Mouse (Mus musculus): ENCODE data around the gene Noc3l. TPM values are rescaled to one million over a fixed set of nuclear protein-coding genes. Genes with fewer than 3 reads are reported as not detected.
A peak's percentile ranks its signal among the peaks of the same experiment; 100 is the strongest.

Gene Noc3l
- polyA plus RNA-seq (2012; ENCODE audit: insufficient read depth, insufficient read length, missing spikeins), result 5.2 and 5.3 TPM in 2 replicates

GRCm38 (mm10) chr19:38818766-38819426, at the start of gene Noc3l:
Gene Noc3l, minus strand, starts transcription at chr19:38819237.
- H3K27ac ChIP-seq (replicated peaks; ENCODE audit: low read depth, low read length), result peak within 1 kb of the TSS; percentile 76
- peak within 1 kb of the TSS; percentile 86 for H3K4me3 ChIP-seq (ENCODE audit: insufficient read depth, low read depth, low read length)
- H3K4me1 ChIP-seq (ENCODE audit: control insufficient read depth, insufficient read depth, insufficient read length, low read length), result peaks cover 2% of the 10 kb centered on the region; the same call in 1 of the 2 replicates

GRCm38 (mm10) chr19:38862523-38862922, 43.5 kb upstream of the Noc3l start:
- H3K27ac ChIP-seq (replicated peaks; ENCODE audit: low read depth, low read length), result no peak overlapping the region
- 0 out of 2 replicates have a peak, but pooled peaks cover 2% of the 10 kb centered on the region for H3K4me1 ChIP-seq (ENCODE audit: control insufficient read depth, insufficient read depth, insufficient read length, low read length)
- no peak overlapping the region for H3K4me3 ChIP-seq (ENCODE audit: insufficient read depth, low read depth, low read length)

- Histone ChIP-seq H3K4me3 (ENCODE audit: insufficient read depth, low read depth, low read length) (no peak overlapping the region), H3K4me1 (ENCODE audit: control insufficient read depth, insufficient read depth, insufficient read length, low read length) (peaks cover 2% of the 10 kb centered on the region; the same call in 1 of the 2 replicates), H3K27ac (replicated peaks; ENCODE audit: low read depth, low read length) (no peak overlapping the region)
These were observed 39.2 kb upstream of the Noc3l start for GRCm38 (mm10) chr19:38858224-38858623.

- no peaks in the 10 kb centered on the region for H3K4me1 ChIP-seq (ENCODE audit: control insufficient read depth, insufficient read depth, insufficient read length, low read length)
- no peak overlapping the region for H3K27ac ChIP-seq (replicated peaks; ENCODE audit: low read depth, low read length)
- no peak overlapping the region for H3K4me3 ChIP-seq (ENCODE audit: insufficient read depth, low read depth, low read length)
These were observed 27.3 kb upstream of the Noc3l start for GRCm38 (mm10) chr19:38846373-38846772.

- H3K4me1 ChIP-seq (ENCODE audit: control insufficient read depth, insufficient read depth, insufficient read length, low read length), result no peaks in the 10 kb centered on the region
- no peak overlapping the region for H3K27ac ChIP-seq (replicated peaks; ENCODE audit: low read depth, low read length)
- no peak overlapping the region for H3K4me3 ChIP-seq (ENCODE audit: insufficient read depth, low read depth, low read length)
These were observed 25.8 kb upstream of the Noc3l start for GRCm38 (mm10) chr19:38844817-38845216.

- H3K4me1 ChIP-seq (ENCODE audit: control insufficient read depth, insufficient read depth, insufficient read length, low read length), result no peaks in the 10 kb centered on the region; the same call in 1 of the 2 replicates
- H3K4me3 ChIP-seq (ENCODE audit: insufficient read depth, low read depth, low read length), result peak overlapping the region; percentile 84
- H3K27ac ChIP-seq (replicated peaks; ENCODE audit: low read depth, low read length), result peak overlapping the region; percentile 16; the same call in 1 of the 2 replicates
These were observed 18.2 kb upstream of the Noc3l start for GRCm38 (mm10) chr19:38837171-38837641.

- peak within 1 kb of the TSS; percentile 57 for H3K27ac ChIP-seq (replicated peaks; ENCODE audit: low read depth, low read length)
- peak within 1 kb of the TSS; percentile 84 for H3K4me3 ChIP-seq (ENCODE audit: insufficient read depth, low read depth, low read length)
- no peaks in the 10 kb centered on the region; the same call in 1 of the 2 replicates for H3K4me1 ChIP-seq (ENCODE audit: control insufficient read depth, insufficient read depth, insufficient read length, low read length)
These were observed 17.6 kb upstream of the Noc3l start, which contains the start of gene Tbc1d12 for GRCm38 (mm10) chr19:38836438-38837170. Gene Tbc1d12, plus strand, starts transcription at chr19:38836579.

- Histone ChIP-seq H3K27ac (replicated peaks; ENCODE audit: low read depth, low read length) (peak overlapping the region; percentile 57), H3K4me1 (ENCODE audit: control insufficient read depth, insufficient read depth, insufficient read length, low read length) (no peaks in the 10 kb centered on the region; the same call in 1 of the 2 replicates), H3K4me3 (ENCODE audit: insufficient read depth, low read depth, low read length) (peak overlapping the region; percentile 84)
These were observed 17.0 kb upstream of the Noc3l start for GRCm38 (mm10) chr19:38836084-38836437.

GRCm38 (mm10) chr19:38833224-38833623, 14.2 kb upstream of the Noc3l start:
- Histone ChIP-seq H3K4me3 (ENCODE audit: insufficient read depth, low read depth, low read length) (no peak overlapping the region), H3K4me1 (ENCODE audit: control insufficient read depth, insufficient read depth, insufficient read length, low read length) (no peaks in the 10 kb centered on the region), H3K27ac (replicated peaks; ENCODE audit: low read depth, low read length) (no peak overlapping the region)

GRCm38 (mm10) chr19:38820186-38820804, 1.3 kb upstream of the Noc3l start:
- Histone ChIP-seq H3K4me1 (ENCODE audit: control insufficient read depth, insufficient read depth, insufficient read length, low read length) (peaks cover 2% of the 10 kb centered on the region; the same call in 1 of the 2 replicates), H3K4me3 (ENCODE audit: insufficient read depth, low read depth, low read length) (no peak overlapping the region), H3K27ac (replicated peaks; ENCODE audit: low read depth, low read length) (no peak overlapping the region)

GRCm38 (mm10) chr19:38819427-38819802, 378 bp upstream of the Noc3l start:
- Histone ChIP-seq H3K27ac (replicated peaks; ENCODE audit: low read depth, low read length) (peak overlapping the region; percentile 76), H3K4me3 (ENCODE audit: insufficient read depth, low read depth, low read length) (peak overlapping the region; percentile 86), H3K4me1 (ENCODE audit: control insufficient read depth, insufficient read depth, insufficient read length, low read length) (peaks cover 2% of the 10 kb centered on the region; the same call in 1 of the 2 replicates)

GRCm38 (mm10) chr19:38818191-38818590, 846 bp downstream of the Noc3l start:
- Histone ChIP-seq H3K27ac (replicated peaks; ENCODE audit: low read depth, low read length) (no peak overlapping the region), H3K4me1 (ENCODE audit: control insufficient read depth, insufficient read depth, insufficient read length, low read length) (peaks cover 2% of the 10 kb centered on the region; the same call in 1 of the 2 replicates), H3K4me3 (ENCODE audit: insufficient read depth, low read depth, low read length) (peak overlapping the region; percentile 36; the same call in 1 of the 2 replicates)

GRCm38 (mm10) chr19:38798801-38799200, 20.2 kb downstream of the Noc3l start:
- no peaks in the 10 kb centered on the region for H3K4me1 ChIP-seq (ENCODE audit: control insufficient read depth, insufficient read depth, insufficient read length, low read length)
- H3K27ac ChIP-seq (replicated peaks; ENCODE audit: low read depth, low read length), result no peak overlapping the region
- no peak overlapping the region for H3K4me3 ChIP-seq (ENCODE audit: insufficient read depth, low read depth, low read length)

- Histone ChIP-seq H3K27ac (replicated peaks; ENCODE audit: low read depth, low read length) (no peak overlapping the region), H3K4me3 (ENCODE audit: insufficient read depth, low read depth, low read length) (no peak overlapping the region), H3K4me1 (ENCODE audit: control insufficient read depth, insufficient read depth, insufficient read length, low read length) (no peaks in the 10 kb centered on the region)
These were observed 20.7 kb downstream of the Noc3l start for GRCm38 (mm10) chr19:38798291-38798690.

GRCm38 (mm10) chr19:38796546-38796945, 22.5 kb downstream of the Noc3l start:
- H3K27ac ChIP-seq (replicated peaks; ENCODE audit: low read depth, low read length), result no peak overlapping the region
- no peaks in the 10 kb centered on the region for H3K4me1 ChIP-seq (ENCODE audit: control insufficient read depth, insufficient read depth, insufficient read length, low read length)

More at GRCm38 (mm10) chr19:38796546-38796945, 22.5 kb downstream of the Noc3l start:
- H3K4me3 ChIP-seq (ENCODE audit: insufficient read depth, low read depth, low read length), result no peak overlapping the region
